ENCODE assay signal across 10 mouse cellular contexts in genomic region chr15:10400415-10400814, GRCm38 (mm10). TPM values are rescaled to one million over a fixed set of nuclear protein-coding genes. Genes with fewer than 3 reads are reported as not detected.
A peak's percentile ranks its signal among the peaks of the same experiment; 100 is the strongest.
DNase-seq lines count a peak whose midpoint lies in the region; ATAC-seq lines count a peak whose summit lies in the region.
"Had no signal": no experiment of that assay in that cellular context is flagged by ENCODE, and none has a peak within 500 bp of the region (broad histone marks: within the 10 kb centered on the region; RNA-seq: fewer than 3 reads in every experiment).

No protein-coding gene starts in this region.

- 58% methylated on average over 3 of the region's 3 CpGs for WGBS in midbrain, embryonic 11.5 days
- 68% methylated on average over 3 of the region's 3 CpGs for WGBS in midbrain, embryonic 10.5 days
- 41% methylated on average over 3 of the region's 3 CpGs for WGBS in neural tube, embryonic 14.5 days

- peak; percentile 4 to 26 for DNase-seq in cerebellum, postnatal 10 days
- no peak for DNase-seq in cerebellum, adult 18-20 months
- DNase-seq in midbrain, embryonic 11.5 days (ENCODE audit: low spot score, missing footprints), result no peak
- DNase-seq in midbrain, embryonic 10.5 days (ENCODE audit: low spot score), result no peak
- peak; percentile 13 for DNase-seq in forelimb bud, embryonic 11.5 days (ENCODE audit: low read depth, low spot score)
- no peak for DNase-seq in layer of hippocampus, postnatal 36 days

- H3K4me2 ChIP-seq in midbrain, embryonic 11.5 days, result no peak overlapping the region
- H3K4me2 ChIP-seq in neural tube, embryonic 14.5 days (ENCODE audit: low read depth, low read length), result no peak overlapping the region
- H3K4me2 ChIP-seq: midbrain, embryonic 12.5 days had no signal

- no peaks in the 10 kb centered on the region for H3K4me1 ChIP-seq in midbrain, embryonic 11.5 days (ENCODE audit: control insufficient read depth, insufficient read depth, low read length)
- no peaks in the 10 kb centered on the region for H3K4me1 ChIP-seq in midbrain, embryonic 10.5 days
- H3K4me1 ChIP-seq in neural tube, embryonic 14.5 days (ENCODE audit: control insufficient read depth, insufficient read depth, low read length), result no peaks in the 10 kb centered on the region
- H3K4me1 ChIP-seq: midbrain, embryonic 12.5 days had no signal

- H3K36me3 ChIP-seq in midbrain, embryonic 11.5 days (ENCODE audit: control insufficient read depth, insufficient read depth, low read length), result no peaks in the 10 kb centered on the region
- H3K36me3 ChIP-seq in midbrain, embryonic 10.5 days, result no peaks in the 10 kb centered on the region
- H3K36me3 ChIP-seq in neural tube, embryonic 14.5 days (ENCODE audit: control insufficient read depth, insufficient read depth, low read length), result no peaks in the 10 kb centered on the region
- H3K36me3 ChIP-seq: midbrain, embryonic 12.5 days had no signal

- no peak overlapping the region for H3K4me3 ChIP-seq in midbrain, embryonic 11.5 days (ENCODE audit: low read depth, low read length)
- H3K4me3 ChIP-seq in midbrain, embryonic 10.5 days, result no peak overlapping the region
- H3K4me3 ChIP-seq in neural tube, embryonic 14.5 days (ENCODE audit: low read depth, low read length), result no peak overlapping the region
- H3K4me3 ChIP-seq: midbrain, embryonic 12.5 days had no signal

- no peaks in the 10 kb centered on the region for H3K9me3 ChIP-seq in midbrain, embryonic 11.5 days (ENCODE audit: control insufficient read depth, low read length)
- H3K9me3 ChIP-seq in midbrain, embryonic 10.5 days (replicated peaks), result no peaks in the 10 kb centered on the region; the same call in 1 of the 2 replicates
- no peaks in the 10 kb centered on the region for H3K9me3 ChIP-seq in neural tube, embryonic 14.5 days (ENCODE audit: control insufficient read depth, low read length)
- H3K9me3 ChIP-seq: midbrain, embryonic 12.5 days had no signal

- H3K27me3 ChIP-seq in midbrain, embryonic 11.5 days (ENCODE audit: control insufficient read depth, insufficient read depth, low read length), result no peaks in the 10 kb centered on the region
- no peaks in the 10 kb centered on the region for H3K27me3 ChIP-seq in midbrain, embryonic 10.5 days (ENCODE audit: low read depth, poor library complexity, severe bottlenecking)
- no peaks in the 10 kb centered on the region for H3K27me3 ChIP-seq in neural tube, embryonic 14.5 days (ENCODE audit: control insufficient read depth, insufficient read depth, low read length)
- H3K27me3 ChIP-seq: midbrain, embryonic 12.5 days had no signal

- H3K9ac ChIP-seq in midbrain, embryonic 11.5 days (ENCODE audit: low read length), result no peak overlapping the region
- no peak overlapping the region for H3K9ac ChIP-seq in neural tube, embryonic 14.5 days (replicated peaks; ENCODE audit: low read depth, low read length)
- H3K9ac ChIP-seq: midbrain, embryonic 12.5 days had no signal

- ATAC-seq in midbrain, embryonic 11.5 days (ENCODE audit: low FRiP score), result peak; percentile 27; the same call in 1 of the 2 replicates
- ATAC-seq in neural tube, embryonic 14.5 days (ENCODE audit: low read depth), result peak; percentile 44; the same call in 1 of the 2 replicates
- ATAC-seq in cerebellum, adult (ENCODE audit: insufficient number of reproducible peaks, low FRiP score, low TSS enrichment), result no peak

- no peak overlapping the region for H3K27ac ChIP-seq in midbrain, embryonic 11.5 days (ENCODE audit: low read depth, low read length)
- H3K27ac ChIP-seq in midbrain, embryonic 10.5 days (replicated peaks), result no peak overlapping the region
- H3K27ac ChIP-seq in neural tube, embryonic 14.5 days (ENCODE audit: low read depth, low read length), result no peak overlapping the region
- H3K27ac ChIP-seq: midbrain, embryonic 12.5 days had no signal

RNA-seq across cellular contexts. Expression of gene Agxt2, which starts 42.1 kb away (rescaled TPM):
- polyA plus RNA-seq in midbrain, embryonic 11.5 days (2014; fragmentation: Nextera tagmentation; extraction: Ambion mirVana), result not detected in 2 replicates
- not detected in 2 replicates for polyA plus RNA-seq in midbrain, embryonic 10.5 days (2016; fragmentation: Nextera tagmentation; extraction: Ambion mirVana)
- not detected in 2 replicates for polyA plus RNA-seq in neural tube, embryonic 14.5 days (2014; fragmentation: Nextera tagmentation; extraction: Ambion mirVana)
- total RNA-seq in layer of hippocampus, postnatal 36 days (2021), result not detected
- polyA plus RNA-seq: frontal cortex, adult 2 months; midbrain, embryonic 12.5 days had no signal

Comparison
In these comparisons a context has a peak if more than half of its experiments do, and no peak if none do; other contexts are left out.
1. DNase-seq: peak in cerebellum, postnatal 10 days (2 of 2) and forelimb bud, embryonic 11.5 days (single experiment); none in cerebellum, adult 18-20 months (0 of 2), midbrain, embryonic 11.5 days (single experiment), midbrain, embryonic 10.5 days (single experiment) and layer of hippocampus, postnatal 36 days (0 of 2).